In genomic region chr10:31229078-31229477, GRCm38 (mm10) we compare ENCODE assay signal across 10 mouse cellular contexts.
"Had no signal": no experiment of that assay in that cellular context is flagged by ENCODE, and none has a peak within 500 bp of the region (broad histone marks: within the 10 kb centered on the region; RNA-seq: fewer than 3 reads in every experiment).

No protein-coding gene starts in this region.

- H3K4me2 ChIP-seq: limb, embryonic 13.5 days; midbrain, embryonic 12.5 days; stomach, embryonic 15.5 days had no signal

- H3K4me3 ChIP-seq: limb, embryonic 13.5 days; midbrain, embryonic 12.5 days; stomach, embryonic 15.5 days had no signal

- DNase-seq: kidney, postnatal 36 days; left cerebral cortex, postnatal 4 days; lung, adult 18-20 months; right cerebral cortex, postnatal 14 days; thymus, postnatal 36 days had no signal

- H3K9me3 ChIP-seq: limb, embryonic 13.5 days; midbrain, embryonic 12.5 days; stomach, embryonic 15.5 days had no signal

- H3K9ac ChIP-seq: limb, embryonic 13.5 days; liver, embryonic 14.5 days; midbrain, embryonic 12.5 days; stomach, embryonic 15.5 days had no signal

- H3K27me3 ChIP-seq: limb, embryonic 13.5 days; midbrain, embryonic 12.5 days; stomach, embryonic 15.5 days had no signal

- H3K27ac ChIP-seq: kidney, postnatal 0 days; limb, embryonic 13.5 days; liver, embryonic 14.5 days; midbrain, embryonic 12.5 days; stomach, embryonic 15.5 days had no signal

- H3K4me1 ChIP-seq: limb, embryonic 13.5 days; midbrain, embryonic 12.5 days; stomach, embryonic 15.5 days had no signal

- H3K36me3 ChIP-seq: limb, embryonic 13.5 days; midbrain, embryonic 12.5 days; stomach, embryonic 15.5 days had no signal
